Mouse (Mus musculus) CD4-positive naive resting alpha-beta T cell, adult 76 days (primary cell): ENCODE data around the gene Coq3. TPM values are rescaled to one million over a fixed set of nuclear protein-coding genes. Genes with fewer than 3 reads are reported as not detected.

Experiments used
- total RNA-seq: library from RNA; stranded (reverse); gene quantifications from one replicate; pipeline ENCODE4 v1.2.4, GENCODE M21; 2023

Gene Coq3
- 3.1 TPM for total RNA-seq

DNA sequence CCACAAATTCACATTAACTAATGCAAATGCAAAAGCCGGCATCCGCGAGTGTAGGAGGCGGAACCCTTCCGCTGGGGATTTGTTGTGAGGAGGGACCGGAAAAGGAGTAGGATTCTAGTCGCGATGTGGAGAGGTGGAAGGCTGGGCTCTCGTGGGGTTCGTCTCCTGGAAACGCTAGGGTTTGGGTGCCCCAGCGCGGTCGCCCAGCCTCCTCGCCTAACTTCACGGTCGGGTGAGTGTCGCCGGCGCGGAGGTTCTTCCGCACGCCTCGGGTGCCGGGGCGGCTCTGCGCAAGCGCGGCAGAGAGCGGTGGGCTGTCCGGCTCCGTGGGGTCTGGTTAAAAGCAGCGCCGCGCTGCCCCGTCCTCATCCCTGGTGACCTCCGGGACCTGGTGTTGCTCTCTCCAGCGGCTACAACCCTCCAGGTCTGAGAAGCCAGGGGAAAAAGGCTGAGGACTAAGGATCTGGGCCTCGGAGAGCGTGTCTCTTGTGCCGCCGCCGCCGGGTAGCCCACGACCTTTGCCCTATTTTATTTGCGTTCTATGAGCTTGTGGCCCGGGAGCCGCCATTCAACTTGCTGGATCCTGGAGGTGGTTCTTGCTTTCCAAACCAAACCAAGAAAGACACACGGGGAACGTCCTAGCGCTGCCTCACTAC lies at the start of gene Coq3:
TSS of gene Coq3 (plus strand) at position 109 of the 656 bp plus-strand sequence.

DNA sequence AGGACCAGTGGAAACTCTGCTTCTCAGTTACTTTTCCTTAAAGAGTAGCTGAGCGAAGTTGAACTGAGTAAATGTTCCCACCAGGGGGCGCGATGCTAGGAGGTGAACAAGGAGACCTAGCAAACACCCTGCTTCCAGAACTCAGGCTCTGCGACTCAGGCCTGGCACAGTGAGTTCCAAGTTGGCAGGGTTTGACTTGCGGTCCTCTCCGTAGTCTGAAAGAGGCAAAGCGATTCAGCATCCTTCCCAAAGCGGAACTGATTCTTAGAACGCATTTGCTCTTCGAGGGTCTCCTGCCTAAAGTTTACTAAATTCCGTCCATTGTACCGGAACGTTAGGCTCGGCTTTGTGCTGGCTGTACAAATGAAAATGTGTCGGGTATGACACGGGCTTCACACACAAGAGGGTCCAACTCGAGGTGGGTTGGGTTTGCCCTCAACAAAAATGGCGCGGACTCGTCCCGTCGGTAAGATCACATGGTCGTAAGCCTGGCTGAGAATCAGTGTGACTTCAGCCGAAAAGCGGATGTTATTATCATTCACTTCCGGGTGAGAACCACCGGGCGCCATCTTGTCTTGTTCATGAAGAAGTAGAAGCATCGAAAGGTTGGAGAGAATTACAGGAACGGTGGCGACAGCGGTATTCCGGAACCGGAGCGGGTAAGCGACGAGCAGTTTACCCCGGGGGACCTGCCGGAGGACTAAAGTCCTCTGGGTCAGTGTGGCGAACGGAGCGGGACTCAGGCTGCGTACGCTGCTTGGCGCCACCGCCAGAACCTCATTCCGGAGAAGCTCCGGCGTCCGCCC lies 31.8 kb upstream of the Coq3 start, which contains the start of gene Pnisr:
TSS of gene Pnisr (plus strand) at position 103 of the 806 bp plus-strand sequence.

DNA sequence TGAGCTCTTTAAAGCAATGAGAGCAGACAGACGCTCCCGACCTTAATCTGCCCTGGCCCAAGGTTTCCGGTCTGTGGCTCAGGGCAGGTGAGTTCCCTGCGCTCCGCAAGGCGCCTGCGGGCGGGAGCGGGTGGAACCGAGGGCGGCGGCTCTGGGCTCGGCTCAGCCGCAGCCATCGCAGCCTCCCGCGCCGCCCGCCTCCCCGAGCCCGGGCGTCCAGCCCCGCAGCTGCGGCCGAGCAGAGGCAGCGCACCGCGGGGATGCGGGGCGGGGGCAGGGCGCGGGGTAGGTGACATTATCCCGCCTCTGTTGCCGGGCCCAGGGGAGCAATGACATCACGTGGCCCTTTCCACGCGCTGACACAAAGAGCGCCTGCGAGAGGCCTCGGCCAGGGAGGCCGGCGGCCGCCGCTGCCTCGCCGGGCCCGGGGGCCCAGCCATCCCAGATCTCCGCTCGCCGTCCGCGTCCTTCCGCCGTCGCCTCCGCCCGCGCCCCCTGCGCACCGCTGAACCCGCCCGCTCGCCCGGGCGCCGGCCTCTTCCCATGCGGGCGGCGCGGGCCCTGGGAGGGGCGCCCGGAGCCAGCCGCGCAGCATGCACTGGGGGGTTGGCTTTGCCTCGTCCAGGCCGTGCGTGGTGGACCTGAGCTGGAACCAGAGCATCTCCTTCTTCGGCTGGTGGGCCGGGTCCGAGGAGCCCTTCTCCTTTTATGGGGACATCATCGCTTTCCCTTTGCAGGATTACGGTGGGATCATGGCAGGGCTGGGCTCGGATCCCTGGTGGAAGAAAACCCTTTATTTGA lies 51.7 kb downstream of the Coq3 start, which contains the start of gene Faxc:
TSS of gene Faxc (plus strand) at position 359 of the 801 bp plus-strand sequence.

Other genes starting within 250 kb of the Coq3 start
- not detected for gene Prdm13, start 193.7 kb upstream of the Coq3 start, total RNA-seq
- gene Ccnc, start 152.0 kb upstream of the Coq3 start, total RNA-seq: 27.3 TPM
- gene Usp45, start 112.5 kb upstream of the Coq3 start, total RNA-seq: 26.9 TPM
- gene Tstd3, start 112.5 kb upstream of the Coq3 start, total RNA-seq: 4.2 TPM
- gene Pnisr, start 32.1 kb upstream of the Coq3 start, total RNA-seq: 212 TPM
- not detected for gene Faxc, start 51.7 kb downstream of the Coq3 start, total RNA-seq